ENCODE assay signal across 1 mouse cellular context in genomic region chr13:98317246-98317677, GRCm38 (mm10).
TF ChIP-seq lines count a peak whose summit lies in the region.

No protein-coding gene starts in this region.

TF ChIP-seq in CH12.LX, 34 proteins besides CTCF, POLR2A, EP300 and RAD21:
- TF ChIP-seq HCFC1 (IDR thresholded peaks at IDR 0.05; ENCODE audit: low read depth, low read length): no peak
- no peak for TF ChIP-seq SIN3A (IDR thresholded peaks at IDR 0.05; ENCODE audit: low read length)
- no peak for TF ChIP-seq USF2 (conservative IDR thresholded peaks at IDR 0.05; ENCODE audit: low read depth, low read length)
